Mouse (Mus musculus) testis, postnatal 14 days (tissue): ENCODE data around the gene Itgb2.

Experiments
- DNase-seq: peaks from one replicate; pipeline ENCODE4 v3.0.0; 2021; ENCODE audit warnings: low spot score

The Itgb2 gene

GRCm38 (mm10) chr10:77548576-77548975 lies 18.5 kb downstream of the Itgb2 start:
- DNase-seq, result no peak

- no peak for DNase-seq
These were observed 20.8 kb downstream of the Itgb2 start for GRCm38 (mm10) chr10:77550874-77551273.

GRCm38 (mm10) chr10:77552162-77552561 lies 22.1 kb downstream of the Itgb2 start:
- DNase-seq, result no peak

GRCm38 (mm10) chr10:77553285-77553684 lies 23.2 kb downstream of the Itgb2 start:
- no peak for DNase-seq

- DNase-seq, result no peak
These were observed 24.9 kb downstream of the Itgb2 start for GRCm38 (mm10) chr10:77554918-77555317.

- DNase-seq, result no peak
These were observed 26.6 kb downstream of the Itgb2 start for GRCm38 (mm10) chr10:77556631-77557030.

GRCm38 (mm10) chr10:77557641-77558040 lies 27.6 kb downstream of the Itgb2 start:
- DNase-seq, result no peak

GRCm38 (mm10) chr10:77560090-77560489 lies 30.0 kb downstream of the Itgb2 start:
- DNase-seq, result no peak

- DNase-seq, result no peak
These were observed 30.8 kb downstream of the Itgb2 start for GRCm38 (mm10) chr10:77560830-77561229.

GRCm38 (mm10) chr10:77561508-77561907 lies 31.5 kb downstream of the Itgb2 start:
- DNase-seq, result no peak

GRCm38 (mm10) chr10:77565005-77565404 lies 35.0 kb downstream of the Itgb2 start:
- no peak for DNase-seq

GRCm38 (mm10) chr10:77566651-77567050 lies 36.6 kb downstream of the Itgb2 start:
- DNase-seq, result peak; percentile 80

- no peak for DNase-seq
These were observed 39.4 kb downstream of the Itgb2 start for GRCm38 (mm10) chr10:77569481-77569880.

- no peak for DNase-seq
These were observed 40.1 kb downstream of the Itgb2 start for GRCm38 (mm10) chr10:77569973-77570658.

- no peak for DNase-seq
These were observed 42.2 kb downstream of the Itgb2 start for GRCm38 (mm10) chr10:77572225-77572624.

GRCm38 (mm10) chr10:77573162-77573561 lies 43.1 kb downstream of the Itgb2 start:
- no peak for DNase-seq

GRCm38 (mm10) chr10:77580027-77580920 lies 50.2 kb downstream of the Itgb2 start:
- DNase-seq, result peak; percentile 62

- DNase-seq, result no peak
These were observed 51.0 kb downstream of the Itgb2 start for GRCm38 (mm10) chr10:77581023-77581407.

- peak; percentile 96 for DNase-seq
These were observed 51.6 kb downstream of the Itgb2 start, which contains the start of gene Pttg1ip for GRCm38 (mm10) chr10:77581408-77582284. Gene Pttg1ip, plus strand, starts transcription at chr10:77581720.

- DNase-seq, result no peak
These were observed 52.2 kb downstream of the Itgb2 start for GRCm38 (mm10) chr10:77582285-77582618.

- DNase-seq, result peak; percentile 39
These were observed 53.9 kb downstream of the Itgb2 start for GRCm38 (mm10) chr10:77583795-77584422.

GRCm38 (mm10) chr10:77586637-77587036 lies 56.6 kb downstream of the Itgb2 start:
- DNase-seq, result no peak
